Mouse (Mus musculus) lung, adult 2 months (tissue): ENCODE results near the gene Pear1.
"Not testable (repeated sequence)": the region's sequence is repeated elsewhere in the genome, so short reads cannot be mapped to it uniquely, and the experiment has no call there.

ENCODE experiments used
- CTCF ChIP-seq: fragments of 200-500 bp; IDR thresholded peaks from 2 replicates; pipeline ENCODE4 v1.5.1; 2011; ENCODE audit warnings: mild to moderate bottlenecking, low read length, control low read depth; ENCODE audit not compliant: insufficient read depth
- POLR2A ChIP-seq: fragments of 200-500 bp; IDR thresholded peaks from 2 replicates; pipeline ENCODE4 v1.6.1; 2011; ENCODE audit warnings: low read depth, mild to moderate bottlenecking, control low read depth, low read length, borderline replicate concordance; ENCODE audit errors: extremely low read depth

- not testable (repeated sequence) for TF ChIP-seq POLR2A, CTCF
These were observed 40.0 kb upstream of the Pear1 start for GRCm38 (mm10) chr3:87864111-87864510.
